Comparison of ENCODE assay signal across 26 mouse cellular contexts in genomic region chr2:85804501-85804900, GRCm38 (mm10). TPM values are rescaled to one million over a fixed set of nuclear protein-coding genes. Genes with fewer than 3 reads are reported as not detected.
"Had no signal": no experiment of that assay in that cellular context is flagged by ENCODE, and none has a peak within 500 bp of the region (broad histone marks: within the 10 kb centered on the region; RNA-seq: fewer than 3 reads in every experiment).

No protein-coding gene starts in this region.

- H3K4me1 ChIP-seq: limb, embryonic 13.5 days; liver, embryonic 13.5 days; midbrain, embryonic 12.5 days; midbrain, embryonic 15.5 days; neural tube, embryonic 13.5 days; stomach, embryonic 15.5 days had no signal

- H3K4me3 ChIP-seq: layer of hippocampus, adult 2 months; left cerebral cortex, adult 2 months; limb, embryonic 13.5 days; liver, embryonic 13.5 days; midbrain, embryonic 12.5 days; midbrain, embryonic 15.5 days; neural tube, embryonic 13.5 days; stomach, embryonic 15.5 days had no signal

- H3K27me3 ChIP-seq: limb, embryonic 13.5 days; liver, embryonic 13.5 days; midbrain, embryonic 12.5 days; midbrain, embryonic 15.5 days; neural tube, embryonic 13.5 days; stomach, embryonic 15.5 days had no signal

- DNase-seq: kidney, adult 2 months; kidney, postnatal 25 days; layer of hippocampus, adult 9-11 months; liver, embryonic 13.5 days; lung, adult 2 months; lung, postnatal 14 days; lung, postnatal 4 days; retina, postnatal 1 day; right cerebral cortex, postnatal 25 days; spleen, adult 18-20 months; thymus, postnatal 25 days had no signal

- H3K4me2 ChIP-seq: limb, embryonic 13.5 days; liver, embryonic 13.5 days; midbrain, embryonic 12.5 days; midbrain, embryonic 15.5 days; neural tube, embryonic 13.5 days; stomach, embryonic 15.5 days had no signal

- H3K9me3 ChIP-seq: limb, embryonic 13.5 days; liver, embryonic 13.5 days; midbrain, embryonic 12.5 days; midbrain, embryonic 15.5 days; neural tube, embryonic 13.5 days; stomach, embryonic 15.5 days had no signal

- H3K27ac ChIP-seq: kidney, postnatal 0 days; layer of hippocampus, adult 2 months; left cerebral cortex, adult 2 months; limb, embryonic 13.5 days; liver, embryonic 13.5 days; midbrain, embryonic 12.5 days; midbrain, embryonic 15.5 days; neural tube, embryonic 13.5 days; stomach, embryonic 15.5 days had no signal

- ATAC-seq: midbrain, embryonic 15.5 days had no signal

- H3K9ac ChIP-seq: limb, embryonic 13.5 days; liver, embryonic 13.5 days; midbrain, embryonic 12.5 days; midbrain, embryonic 15.5 days; neural tube, embryonic 13.5 days; stomach, embryonic 15.5 days had no signal

- H3K36me3 ChIP-seq: limb, embryonic 13.5 days; liver, embryonic 13.5 days; midbrain, embryonic 12.5 days; midbrain, embryonic 15.5 days; neural tube, embryonic 13.5 days; stomach, embryonic 15.5 days had no signal

RNA-seq across cellular contexts. Expression of gene Olfr1016, which starts 2.2 kb away (rescaled TPM):
- polyA plus RNA-seq: kidney, adult 2 months; kidney, embryonic 14.5 days; kidney, postnatal 0 days; large intestine, adult 2 months; limb, embryonic 13.5 days; liver, adult 2 months; liver, embryonic 13.5 days; liver, embryonic 16.5 days; lung, adult 2 months; lung, embryonic 16.5 days; midbrain, embryonic 12.5 days; midbrain, embryonic 15.5 days; neural tube, embryonic 13.5 days; stomach, embryonic 15.5 days; thymus, postnatal 0 days; urinary bladder, adult 2 months had no signal

RNA-seq across cellular contexts. Expression of gene Olfr1018, which starts 13.8 kb away (rescaled TPM):
- polyA plus RNA-seq: kidney, adult 2 months; kidney, embryonic 14.5 days; kidney, postnatal 0 days; large intestine, adult 2 months; limb, embryonic 13.5 days; liver, adult 2 months; liver, embryonic 13.5 days; liver, embryonic 16.5 days; lung, adult 2 months; lung, embryonic 16.5 days; midbrain, embryonic 12.5 days; midbrain, embryonic 15.5 days; neural tube, embryonic 13.5 days; stomach, embryonic 15.5 days; thymus, postnatal 0 days; urinary bladder, adult 2 months had no signal

RNA-seq across cellular contexts. Expression of gene Olfr1015, which starts 22.7 kb away (rescaled TPM):
- polyA plus RNA-seq: kidney, adult 2 months; kidney, embryonic 14.5 days; kidney, postnatal 0 days; large intestine, adult 2 months; limb, embryonic 13.5 days; liver, adult 2 months; liver, embryonic 13.5 days; liver, embryonic 16.5 days; lung, adult 2 months; lung, embryonic 16.5 days; midbrain, embryonic 12.5 days; midbrain, embryonic 15.5 days; neural tube, embryonic 13.5 days; stomach, embryonic 15.5 days; thymus, postnatal 0 days; urinary bladder, adult 2 months had no signal

RNA-seq across cellular contexts. Expression of gene Olfr1014, which starts 32.0 kb away (rescaled TPM):
- polyA plus RNA-seq: kidney, adult 2 months; kidney, embryonic 14.5 days; kidney, postnatal 0 days; large intestine, adult 2 months; limb, embryonic 13.5 days; liver, adult 2 months; liver, embryonic 13.5 days; liver, embryonic 16.5 days; lung, adult 2 months; lung, embryonic 16.5 days; midbrain, embryonic 12.5 days; midbrain, embryonic 15.5 days; neural tube, embryonic 13.5 days; stomach, embryonic 15.5 days; thymus, postnatal 0 days; urinary bladder, adult 2 months had no signal

RNA-seq across cellular contexts. Expression of gene Olfr1013, which starts 37.6 kb away (rescaled TPM):
- polyA plus RNA-seq: kidney, adult 2 months; kidney, embryonic 14.5 days; kidney, postnatal 0 days; large intestine, adult 2 months; limb, embryonic 13.5 days; liver, adult 2 months; liver, embryonic 13.5 days; liver, embryonic 16.5 days; lung, adult 2 months; lung, embryonic 16.5 days; midbrain, embryonic 12.5 days; midbrain, embryonic 15.5 days; neural tube, embryonic 13.5 days; stomach, embryonic 15.5 days; thymus, postnatal 0 days; urinary bladder, adult 2 months had no signal
